Mouse (Mus musculus) heart, embryonic 12.5 days (tissue): ENCODE data around the gene Mitf. TPM values are rescaled to one million over a fixed set of nuclear protein-coding genes. Genes with fewer than 3 reads are reported as not detected.

ENCODE experiments used
- ATAC-seq: fragments of 200-750 bp; cut with Nextera tagmentation; 2 replicates; pipeline ENCODE4 v1.8.0; 2017; ENCODE audit warnings: moderate TSS enrichment, moderate library complexity; ENCODE audit not compliant: insufficient number of reproducible peaks, low FRiP score
- H3K27ac ChIP-seq: fragments of 300-500 bp; sonication (generic); 2 replicates; pipeline ENCODE4 v1.5.1; 2016; ENCODE audit warnings: mild to moderate bottlenecking, moderate library complexity; ENCODE audit not compliant: poor library complexity, severe bottlenecking
- H3K27me3 ChIP-seq: fragments of 300-500 bp; sonication (generic); replicated peaks from 2 replicates; pipeline ENCODE4 v1.6.1; 2016; ENCODE audit warnings: mild to moderate bottlenecking, moderate library complexity
- H3K36me3 ChIP-seq: fragments of 300-500 bp; sonication (generic); 2 replicates; pipeline ENCODE4 v1.6.1; 2016; ENCODE audit warnings: mild to moderate bottlenecking, moderate library complexity
- H3K4me1 ChIP-seq: fragments of 300-500 bp; sonication (generic); replicated peaks from 2 replicates; pipeline ENCODE4 v1.6.1; 2016; ENCODE audit warnings: mild to moderate bottlenecking
- H3K4me2 ChIP-seq: fragments of 300-500 bp; sonication (generic); 2 replicates; pipeline ENCODE4 v1.6.1; 2016; ENCODE audit warnings: mild to moderate bottlenecking, moderate library complexity
- H3K4me3 ChIP-seq: fragments of 300-500 bp; sonication (generic); 2 replicates; pipeline ENCODE4 v1.5.1; 2016; ENCODE audit warnings: mild to moderate bottlenecking
- H3K9ac ChIP-seq: fragments of 300-500 bp; sonication (generic); 2 replicates; pipeline ENCODE4 v1.6.1; 2016; ENCODE audit warnings: mild to moderate bottlenecking, moderate library complexity
- H3K9me3 ChIP-seq: fragments of 300-500 bp; sonication (generic); replicated peaks from 2 replicates; pipeline ENCODE4 v1.6.1; 2016; ENCODE audit warnings: mild to moderate bottlenecking, moderate library complexity
- WGBS: fragments of 180-500 bp; shearing (Covaris S2); methylation state at CpG from one replicate; pipeline ENCODE4 v1.1.7; 2016; 5-methylcytosine and 5-hydroxymethylcytosine counted together
- polyA plus RNA-seq: library from polyadenylated mRNA; unstranded; fragments of >200 nt; fragmentation: Nextera tagmentation; extraction: Ambion mirVana; gene quantifications from 2 replicates; pipeline ENCODE4 v1.2.1, GENCODE M21; 2016

Mitf gene
- polyA plus RNA-seq, 1 experiment from 2014 or later = 19.5 TPM

DNA sequence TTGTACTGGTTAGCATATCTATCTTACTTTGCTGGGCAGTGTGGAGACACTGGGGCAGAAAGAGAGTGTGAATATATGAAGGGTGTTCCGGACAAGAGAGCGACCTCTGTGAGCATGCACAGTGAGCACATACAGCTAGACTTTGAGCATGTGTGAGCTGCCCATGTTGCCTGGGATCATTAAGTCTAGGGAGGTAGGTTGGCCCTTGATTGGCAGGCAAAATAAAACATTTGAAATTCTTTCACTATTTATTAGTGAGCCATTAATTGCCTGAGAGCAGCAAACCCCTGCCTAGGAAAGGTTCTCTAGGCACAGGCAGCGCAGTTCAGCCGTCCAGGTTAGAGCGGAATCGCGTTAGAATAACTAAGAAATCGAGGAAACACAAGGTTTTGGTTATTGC, 107.9 kb downstream of the Mitf start:
- Histone ChIP-seq H3K27ac (no peak overlapping the region), H3K9me3 (no peaks in the 10 kb centered on the region), H3K36me3 (no peaks in the 10 kb centered on the region), H3K4me3 (no peak overlapping the region), H3K9ac (no peak overlapping the region), H3K4me2 (no peak overlapping the region), H3K4me1 (peaks cover 47% of the 10 kb centered on the region), H3K27me3 (no peaks in the 10 kb centered on the region)
- 91% methylated on average over 8 of the region's 8 CpGs for WGBS
- ATAC-seq = no peak

DNA sequence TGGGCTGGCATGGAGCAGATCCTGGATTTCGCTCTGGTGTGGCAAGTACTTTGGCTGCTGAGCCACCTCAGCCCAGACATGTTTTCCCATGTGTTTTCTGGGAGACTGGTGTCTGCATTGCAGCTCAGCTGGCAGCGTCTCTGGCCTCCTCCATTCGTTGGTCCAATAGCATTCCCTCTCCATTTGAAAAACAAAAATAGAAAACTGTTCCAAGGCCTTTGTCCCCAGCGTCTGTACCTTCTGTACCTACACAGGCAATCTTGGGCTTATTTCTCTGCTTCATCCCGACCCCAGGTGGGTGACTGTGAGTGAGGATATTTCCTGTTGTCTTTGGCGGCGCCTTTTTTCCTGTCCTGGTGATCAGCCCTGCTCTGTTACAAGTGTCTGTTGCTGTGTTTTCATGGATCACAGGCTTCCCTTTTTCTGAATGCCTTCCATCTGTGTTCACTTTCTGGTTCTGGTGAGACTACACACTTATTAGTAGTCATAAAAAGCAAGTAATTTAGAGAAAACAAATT, 109.6 kb downstream of the Mitf start:
- no peak overlapping the region for H3K9ac ChIP-seq
- peaks cover 53% of the 10 kb centered on the region for H3K4me1 ChIP-seq
- WGBS = 56% methylated on average over 7 of the region's 7 CpGs
- no peaks in the 10 kb centered on the region for H3K27me3 ChIP-seq
- peak overlapping the region; percentile 48 for H3K27ac ChIP-seq
- no peak overlapping the region for H3K4me3 ChIP-seq
- H3K4me2 ChIP-seq = no peak overlapping the region
- H3K36me3 ChIP-seq = no peaks in the 10 kb centered on the region
- no peaks in the 10 kb centered on the region for H3K9me3 ChIP-seq
- ATAC-seq = no peak

DNA sequence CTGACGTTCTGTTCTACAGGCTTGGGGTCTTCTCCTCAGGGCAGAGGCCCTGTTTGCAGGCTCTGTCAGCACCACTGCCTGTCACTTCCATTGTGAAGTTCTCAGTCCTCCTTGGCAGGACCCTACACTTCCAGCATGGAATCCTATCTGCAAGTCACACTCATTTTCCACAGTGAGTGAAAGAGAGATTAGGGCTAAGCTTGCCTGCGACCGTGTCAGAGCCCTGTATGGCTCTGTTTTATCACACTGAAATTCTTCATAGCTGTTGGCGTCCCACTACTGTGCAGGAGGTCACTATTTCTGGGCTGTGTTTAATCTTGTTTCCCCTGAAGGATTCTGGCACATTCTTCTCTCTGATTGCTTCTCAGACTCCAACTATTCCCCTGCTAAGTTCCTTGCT, 111.2 kb downstream of the Mitf start:
- peak overlapping the region; percentile 98 for H3K27ac ChIP-seq

DNA sequence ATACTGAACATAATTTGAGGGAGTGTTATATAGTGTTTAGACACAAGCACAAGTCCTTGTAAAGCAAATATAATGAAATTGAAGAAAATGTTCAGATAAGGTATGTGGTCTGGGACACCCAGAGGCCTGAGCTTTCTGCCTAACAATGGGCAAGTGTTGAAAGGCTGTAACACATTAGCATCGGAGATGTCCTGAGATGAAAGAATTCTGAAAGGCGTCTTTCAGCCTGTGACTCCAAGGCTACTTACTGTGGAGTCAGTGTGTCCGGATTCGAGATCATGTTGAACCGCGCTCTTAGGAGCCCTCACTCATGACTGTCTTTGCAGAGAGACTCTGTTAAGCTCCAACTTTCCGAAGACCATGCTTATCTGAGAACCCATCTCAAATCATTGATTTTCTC, 111.6 kb downstream of the Mitf start:
- 27% methylated on average over 7 of the region's 7 CpGs for WGBS
- H3K4me1 ChIP-seq = peaks cover 68% of the 10 kb centered on the region
- H3K4me2 ChIP-seq = peak overlapping the region; percentile 33
- peak overlapping the region; percentile 98 for H3K27ac ChIP-seq
- no peaks in the 10 kb centered on the region for H3K9me3 ChIP-seq
- H3K36me3 ChIP-seq = no peaks in the 10 kb centered on the region
- no peak overlapping the region for H3K4me3 ChIP-seq
- 0 out of 2 replicates have a peak overlapping the region, but pooled peaks have one; percentile 27 for H3K9ac ChIP-seq
- 0 out of 2 replicates have a peak, but pooled peaks have one; percentile 4 for ATAC-seq
- H3K27me3 ChIP-seq = no peaks in the 10 kb centered on the region

More for the DNA sequence above, 111.2 kb downstream of the Mitf start:
- H3K36me3 ChIP-seq = no peaks in the 10 kb centered on the region
- ATAC-seq = peak; percentile 79
- H3K4me1 ChIP-seq = peaks cover 64% of the 10 kb centered on the region
- H3K4me3 ChIP-seq = no peak overlapping the region
- no peaks in the 10 kb centered on the region for H3K9me3 ChIP-seq
- H3K27me3 ChIP-seq = no peaks in the 10 kb centered on the region
- peak overlapping the region; percentile 50; the same call in 1 of the 2 replicates for H3K9ac ChIP-seq
- H3K4me2 ChIP-seq = peak overlapping the region; percentile 28; the same call in 1 of the 2 replicates
- WGBS = 5% methylated on average over 4 of the region's 4 CpGs

DNA sequence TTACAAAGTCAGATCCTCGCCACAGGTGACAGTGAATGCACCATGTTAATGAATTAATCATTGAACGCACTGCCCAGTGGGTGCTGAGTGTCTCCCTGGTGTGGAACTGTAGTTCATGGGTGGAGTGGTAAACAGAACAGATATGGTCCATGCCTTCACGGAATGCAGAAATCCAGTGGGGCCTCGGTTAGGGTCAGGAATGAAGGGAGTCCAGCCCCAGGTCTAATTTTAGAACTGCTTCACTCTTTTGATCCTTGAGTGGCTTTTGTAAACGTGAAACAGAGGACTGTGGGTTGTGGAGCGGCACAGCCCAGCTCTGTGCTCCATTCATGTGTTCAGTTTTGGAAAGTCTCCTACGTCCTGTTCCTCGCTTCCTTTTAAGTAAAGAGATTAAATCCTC, 112.4 kb downstream of the Mitf start:
- peak; percentile 49 for ATAC-seq
- Histone ChIP-seq H3K9ac (0 out of 2 replicates have a peak overlapping the region, but pooled peaks have one; percentile 41), H3K4me1 (peaks cover 69% of the 10 kb centered on the region), H3K27ac (peak overlapping the region; percentile 98), H3K36me3 (no peaks in the 10 kb centered on the region), H3K9me3 (no peaks in the 10 kb centered on the region), H3K4me3 (no peak overlapping the region), H3K4me2 (peak overlapping the region; percentile 59), H3K27me3 (no peaks in the 10 kb centered on the region)
- WGBS = 27% methylated on average over 8 of the region's 8 CpGs

DNA sequence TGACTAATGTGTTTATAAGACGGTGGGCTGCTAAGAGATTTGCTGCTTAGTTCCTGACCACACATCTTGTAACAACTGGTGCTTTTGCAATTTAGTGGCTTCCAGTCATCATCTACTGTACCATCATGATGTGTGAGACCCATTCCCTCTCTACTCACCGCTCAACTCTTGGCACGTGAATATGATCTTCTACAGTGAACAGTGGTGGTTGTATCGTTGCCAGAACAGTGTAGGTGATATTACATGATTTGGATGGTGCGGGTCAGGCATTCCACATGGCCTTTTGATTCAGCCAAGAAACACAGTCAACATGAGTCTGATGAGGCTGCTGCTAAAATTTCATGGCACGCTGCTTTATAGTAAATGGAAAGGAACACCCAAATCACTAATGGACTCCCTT, 114.7 kb downstream of the Mitf start:
- WGBS = 74% methylated on average over 6 of the region's 6 CpGs
- H3K4me2 ChIP-seq = no peak overlapping the region
- no peaks in the 10 kb centered on the region for H3K9me3 ChIP-seq
- peaks cover 50% of the 10 kb centered on the region for H3K4me1 ChIP-seq
- no peak overlapping the region for H3K4me3 ChIP-seq
- H3K27ac ChIP-seq = peak overlapping the region; percentile 66; the same call in 1 of the 2 replicates
- no peak overlapping the region for H3K9ac ChIP-seq
- no peaks in the 10 kb centered on the region for H3K27me3 ChIP-seq
- H3K36me3 ChIP-seq = no peaks in the 10 kb centered on the region
- ATAC-seq = no peak

DNA sequence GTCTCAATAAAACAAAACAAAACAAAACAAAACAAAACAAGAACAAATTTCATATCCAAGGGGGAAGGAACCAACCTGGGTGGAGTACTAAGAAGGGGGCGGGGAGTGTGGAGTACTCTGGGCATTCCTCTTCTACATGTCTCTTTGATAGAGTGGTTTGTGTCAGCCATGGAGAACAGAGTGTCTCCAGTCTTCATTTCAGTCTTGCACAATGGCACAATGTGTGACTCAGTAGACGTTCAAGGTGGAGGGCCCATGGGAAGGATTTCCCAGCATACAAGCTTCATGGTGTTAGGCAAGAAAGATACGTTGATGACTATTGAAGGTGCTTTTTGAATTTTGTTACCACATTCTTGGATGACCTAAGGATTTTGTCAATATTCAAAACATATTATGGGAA, 117.4 kb downstream of the Mitf start:
- H3K4me1 ChIP-seq = peaks cover 35% of the 10 kb centered on the region
- no peak overlapping the region for H3K4me2 ChIP-seq
- WGBS = 80% methylated on average over 3 of the region's 3 CpGs
- no peak overlapping the region for H3K27ac ChIP-seq
- no peaks in the 10 kb centered on the region for H3K9me3 ChIP-seq
- ATAC-seq = no peak
- H3K27me3 ChIP-seq = no peaks in the 10 kb centered on the region
- H3K36me3 ChIP-seq = no peaks in the 10 kb centered on the region
- H3K4me3 ChIP-seq = no peak overlapping the region
- no peak overlapping the region for H3K9ac ChIP-seq

DNA sequence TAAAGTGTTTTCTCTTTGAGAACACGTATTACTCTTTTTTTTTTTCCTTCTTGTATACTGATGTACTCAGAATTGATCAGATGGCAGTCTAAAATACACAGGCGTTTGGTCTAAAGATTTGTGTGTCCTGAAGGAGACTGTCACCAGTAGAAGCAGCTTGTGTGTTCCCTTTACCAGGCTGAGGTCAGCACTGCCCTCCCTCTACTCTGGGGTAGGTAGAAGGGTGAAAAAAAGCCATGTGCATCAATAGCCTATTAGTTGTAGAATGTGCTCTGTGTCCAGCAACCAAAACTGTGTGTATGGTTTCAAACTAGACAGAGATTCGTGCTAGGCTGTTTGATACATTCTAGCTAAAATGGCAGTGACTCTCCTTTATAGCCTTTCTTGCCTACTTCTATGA, 122.2 kb downstream of the Mitf start:
- no peaks in the 10 kb centered on the region for H3K27me3 ChIP-seq
- H3K4me1 ChIP-seq = peaks cover 22% of the 10 kb centered on the region
- ATAC-seq = no peak
- H3K9me3 ChIP-seq = no peaks in the 10 kb centered on the region
- 48% methylated on average over 3 of the region's 3 CpGs for WGBS
- H3K27ac ChIP-seq = peak overlapping the region; percentile 93
- peak overlapping the region; percentile 73 for H3K9ac ChIP-seq
- peak overlapping the region; percentile 64 for H3K4me2 ChIP-seq
- H3K4me3 ChIP-seq = peak overlapping the region; percentile 57
- no peaks in the 10 kb centered on the region for H3K36me3 ChIP-seq

DNA sequence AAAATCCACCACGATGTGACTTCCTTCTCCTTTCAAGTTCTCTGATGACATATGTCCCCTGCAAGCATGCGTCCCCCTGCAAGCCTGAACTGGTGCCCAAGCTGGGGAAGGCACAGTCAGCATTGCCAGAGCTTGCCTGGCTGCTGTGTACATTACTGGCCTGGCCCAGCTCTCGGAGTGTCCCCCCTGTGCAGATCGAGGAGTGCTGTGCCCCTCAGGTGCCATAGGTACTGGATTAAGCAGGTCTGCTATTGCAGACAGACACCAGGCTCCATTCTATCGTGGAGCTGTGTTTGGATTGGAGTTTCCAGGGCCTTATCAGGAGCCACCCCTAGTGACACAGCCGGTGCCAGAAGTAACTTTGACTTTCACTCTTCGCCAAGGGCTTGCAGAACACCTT, 122.6 kb downstream of the Mitf start:
- H3K4me3 ChIP-seq = peak overlapping the region; percentile 57
- H3K4me2 ChIP-seq = peak overlapping the region; percentile 64
- peaks cover 22% of the 10 kb centered on the region for H3K4me1 ChIP-seq
- H3K36me3 ChIP-seq = no peaks in the 10 kb centered on the region
- H3K27me3 ChIP-seq = no peaks in the 10 kb centered on the region
- H3K27ac ChIP-seq = peak overlapping the region; percentile 93
- H3K9me3 ChIP-seq = no peaks in the 10 kb centered on the region
- H3K9ac ChIP-seq = peak overlapping the region; percentile 73
- WGBS = 13% methylated on average over 7 of the region's 7 CpGs
- ATAC-seq = peak; percentile 85; the same call in 1 of the 2 replicates

DNA sequence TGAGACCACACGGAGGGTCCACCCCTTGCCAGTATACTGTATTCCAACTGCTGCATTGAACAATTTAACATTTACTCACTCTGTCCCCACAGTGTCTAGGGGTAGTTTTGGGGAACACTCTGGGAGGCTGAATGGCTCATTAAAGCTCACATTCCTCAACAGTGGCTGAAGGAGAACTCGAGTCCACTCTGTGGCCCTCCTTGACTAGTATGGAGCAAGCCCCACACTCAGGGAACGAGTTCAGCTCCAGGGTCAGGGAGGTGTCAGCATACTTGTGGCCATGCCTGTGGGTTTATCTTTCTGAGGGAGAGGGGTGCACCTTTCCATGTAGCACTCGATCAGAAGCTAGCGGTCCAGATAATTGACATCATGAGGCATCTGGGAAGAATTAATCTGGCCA, 130.3 kb downstream of the Mitf start:
- peaks cover 35% of the 10 kb centered on the region for H3K4me1 ChIP-seq
- 0 out of 2 replicates have a peak, but pooled peaks cover 4% of the 10 kb centered on the region for H3K36me3 ChIP-seq
- no peak for ATAC-seq
- H3K27ac ChIP-seq = peak overlapping the region; percentile 11; the same call in 1 of the 2 replicates
- 61% methylated on average over 5 of the region's 5 CpGs for WGBS
- no peaks in the 10 kb centered on the region for H3K27me3 ChIP-seq
- no peak overlapping the region for H3K4me2 ChIP-seq
- no peaks in the 10 kb centered on the region for H3K9me3 ChIP-seq
- no peak overlapping the region for H3K4me3 ChIP-seq
- no peak overlapping the region for H3K9ac ChIP-seq

DNA sequence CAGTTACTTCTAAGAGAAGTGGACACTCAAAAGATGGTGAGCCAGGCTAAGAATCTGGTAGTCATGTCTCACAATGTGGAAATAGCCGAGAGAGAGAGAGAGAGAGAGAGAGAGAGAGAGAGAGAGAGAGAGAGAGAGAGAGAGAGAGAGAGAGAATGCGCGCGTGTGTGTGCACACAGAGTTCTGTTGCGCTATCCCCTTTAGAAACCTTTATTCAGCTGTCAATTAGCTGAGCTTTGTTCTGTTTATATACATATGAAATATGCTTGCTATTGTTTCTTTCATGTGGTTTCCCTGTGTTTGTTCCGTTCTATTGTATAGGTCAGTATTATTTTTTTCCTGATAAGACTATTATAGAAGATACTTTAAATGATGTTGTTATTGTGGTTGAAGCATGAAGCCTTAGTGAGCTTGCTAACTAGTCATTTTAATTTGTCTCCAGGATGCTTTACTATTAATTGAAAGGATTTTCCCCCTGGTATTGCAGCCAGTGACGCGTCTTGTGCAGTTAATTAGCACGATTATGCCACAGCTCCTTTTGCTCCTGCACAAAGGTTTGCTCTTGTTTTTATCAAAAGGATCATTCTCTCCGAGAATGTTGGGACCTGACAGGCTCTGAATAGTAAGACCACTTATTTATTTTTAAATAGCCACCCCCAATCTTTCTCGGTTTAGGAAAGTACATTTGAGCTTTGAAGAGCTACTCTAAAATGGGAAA, 131.2 kb downstream of the Mitf start:
- Histone ChIP-seq H3K9me3 (no peaks in the 10 kb centered on the region), H3K9ac (no peak overlapping the region), H3K4me3 (no peak overlapping the region), H3K27me3 (no peaks in the 10 kb centered on the region), H3K4me2 (no peak overlapping the region), H3K27ac (no peak overlapping the region), H3K4me1 (peaks cover 34% of the 10 kb centered on the region), H3K36me3 (0 out of 2 replicates have a peak, but pooled peaks cover 4% of the 10 kb centered on the region)
- 67% methylated on average over 11 of the region's 11 CpGs for WGBS
- no peak for ATAC-seq
